Mouse (Mus musculus) olfactory bulb, adult 2 months (tissue): ENCODE data around the gene Actl6a.

Experiments used
- CTCF ChIP-seq: fragments of 200-500 bp; IDR thresholded peaks from 2 replicates; pipeline ENCODE4 v1.5.1; 2012; ENCODE audit warnings: low read depth, mild to moderate bottlenecking, low read length, moderate library complexity; ENCODE audit not compliant: insufficient read depth
- POLR2A ChIP-seq: fragments of 200-500 bp; IDR thresholded peaks from 2 replicates; pipeline ENCODE4 v1.6.1; 2012; ENCODE audit warnings: mild to moderate bottlenecking, low read depth, low read length, moderate library complexity; ENCODE audit not compliant: insufficient read depth

DNA sequence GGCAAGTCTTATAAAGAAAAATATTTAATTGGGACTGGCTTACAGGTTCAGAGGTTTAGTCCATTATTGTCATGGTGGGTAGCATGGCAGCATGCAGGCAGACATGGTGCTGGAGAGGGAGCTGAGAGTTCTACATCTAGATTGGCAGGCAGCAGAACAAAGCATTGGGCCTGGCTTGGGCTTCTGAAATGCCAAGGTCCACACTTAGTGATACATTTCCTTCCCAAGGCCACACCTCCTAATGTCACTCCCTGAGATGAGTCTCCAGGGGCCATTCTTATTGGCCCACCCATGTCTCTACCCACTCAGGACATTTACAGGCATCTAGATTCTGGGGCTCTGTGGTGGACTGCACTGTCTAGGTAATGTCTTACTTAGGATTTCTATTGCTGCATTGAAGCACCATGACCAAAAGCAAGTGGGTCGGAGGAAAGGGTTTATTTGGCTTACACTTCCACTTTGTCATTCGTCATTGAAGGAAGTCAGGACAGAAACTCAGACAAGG, 36.2 kb downstream of the Actl6a start:
- TF ChIP-seq CTCF (no peak), POLR2A (no peak)
